Mouse (Mus musculus): ENCODE results near the gene Gm42906.

Gene Gm42906

GRCm38 (mm10) chr5:151187336-151187735 lies 240.6 kb downstream of the Gm42906 start:
- no peak for DNase-seq (ENCODE audit: low spot score in 2 of 2)

- DNase-seq (ENCODE audit: low spot score in 2 of 2) = no peak
Observed at GRCm38 (mm10) chr5:151185286-151185856, 242.6 kb downstream of the Gm42906 start.

GRCm38 (mm10) chr5:151183656-151184240 lies 244.2 kb downstream of the Gm42906 start:
- DNase-seq (ENCODE audit: low spot score in 2 of 2) = no peak

GRCm38 (mm10) chr5:151181288-151181687 lies 246.7 kb downstream of the Gm42906 start:
- no peak for DNase-seq (ENCODE audit: low spot score in 2 of 2)

- no peak for DNase-seq (ENCODE audit: low spot score in 2 of 2)
Observed at GRCm38 (mm10) chr5:151180176-151180785, 247.7 kb downstream of the Gm42906 start.

- DNase-seq (ENCODE audit: low spot score in 2 of 2) = no peak
Observed at GRCm38 (mm10) chr5:151177171-151177570, 250.8 kb downstream of the Gm42906 start.

- DNase-seq (ENCODE audit: low spot score in 2 of 2) = no peak
Observed at GRCm38 (mm10) chr5:151175897-151176313, 252.1 kb downstream of the Gm42906 start.

- no peak for DNase-seq (ENCODE audit: low spot score in 2 of 2)
Observed at GRCm38 (mm10) chr5:151174485-151175460, 253.2 kb downstream of the Gm42906 start.

GRCm38 (mm10) chr5:151173774-151174173 lies 254.2 kb downstream of the Gm42906 start:
- no peak for DNase-seq (ENCODE audit: low spot score in 2 of 2)

GRCm38 (mm10) chr5:151170168-151170750 lies 257.7 kb downstream of the Gm42906 start:
- DNase-seq (ENCODE audit: low spot score in 2 of 2) = no peak

- no peak for DNase-seq (ENCODE audit: low spot score in 2 of 2)
Observed at GRCm38 (mm10) chr5:151168191-151168590, 259.8 kb downstream of the Gm42906 start.

- DNase-seq (ENCODE audit: low spot score in 2 of 2) = no peak
Observed at GRCm38 (mm10) chr5:151167641-151168040, 260.3 kb downstream of the Gm42906 start.

GRCm38 (mm10) chr5:151166266-151166665 lies 261.7 kb downstream of the Gm42906 start:
- no peak for DNase-seq (ENCODE audit: low spot score in 2 of 2)

GRCm38 (mm10) chr5:151165381-151166016 lies 262.5 kb downstream of the Gm42906 start:
- no peak for DNase-seq (ENCODE audit: low spot score in 2 of 2)

GRCm38 (mm10) chr5:151164815-151165214 lies 263.1 kb downstream of the Gm42906 start:
- no peak for DNase-seq (ENCODE audit: low spot score in 2 of 2)

GRCm38 (mm10) chr5:151162642-151163041 lies 265.3 kb downstream of the Gm42906 start:
- no peak for DNase-seq (ENCODE audit: low spot score in 2 of 2)

- DNase-seq (ENCODE audit: low spot score in 2 of 2) = no peak
Observed at GRCm38 (mm10) chr5:151155247-151155646, 272.7 kb downstream of the Gm42906 start.

- DNase-seq (ENCODE audit: low spot score in 2 of 2) = no peak
Observed at GRCm38 (mm10) chr5:151154780-151155179, 273.2 kb downstream of the Gm42906 start.

- DNase-seq (ENCODE audit: low spot score in 2 of 2) = no peak
Observed at GRCm38 (mm10) chr5:151154030-151154429, 273.9 kb downstream of the Gm42906 start.

GRCm38 (mm10) chr5:151151549-151151948 lies 276.4 kb downstream of the Gm42906 start:
- peak in 1 of 2 experiments; percentile 15 for DNase-seq (ENCODE audit: low spot score in 2 of 2)

GRCm38 (mm10) chr5:151149509-151149908 lies 278.5 kb downstream of the Gm42906 start:
- DNase-seq (ENCODE audit: low spot score in 2 of 2) = no peak

Measured in frontal cortex, postnatal 10 days (tissue).